In genomic region chr17:24960852-24961715, GRCm38 (mm10) we compare ENCODE assay signal across 8 mouse cellular contexts. TPM values are rescaled to one million over a fixed set of nuclear protein-coding genes. Genes with fewer than 3 reads are reported as not detected.
A peak's percentile ranks its signal among the peaks of the same experiment; 100 is the strongest.
DNase-seq lines count a peak whose midpoint lies in the region; ATAC-seq and TF ChIP-seq lines count a peak whose summit lies in the region.

No protein-coding gene starts in this region.

- H3K4me3 ChIP-seq in cerebellum, adult 2 months (replicated peaks; ENCODE audit: insufficient read depth, low read depth, low read length), result peak overlapping the region; percentile 50
- peak overlapping the region; percentile 83 for H3K4me3 ChIP-seq in forebrain, embryonic 11.5 days (ENCODE audit: low read depth, low read length)
- peak overlapping the region; percentile 90 for H3K4me3 ChIP-seq in limb, embryonic 15.5 days

- WGBS in cerebellum, adult 2 months, result 15% methylated on average over 21 of the region's 21 CpGs
- WGBS in forebrain, embryonic 11.5 days, result 17% methylated on average over 21 of the region's 21 CpGs
- 12% methylated on average over 21 of the region's 21 CpGs for WGBS in limb, embryonic 15.5 days

- peak; percentile 35; the same call in 1 of the 2 replicates for TF ChIP-seq POLR2A in cerebellum, adult 2 months (IDR thresholded peaks at IDR 0.05; ENCODE audit: borderline replicate concordance, insufficient read depth, low read length)

- no peaks in the 10 kb centered on the region for H3K4me1 ChIP-seq in cerebellum, adult 2 months (ENCODE audit: control insufficient read depth, insufficient read depth, low read length)
- H3K4me1 ChIP-seq in forebrain, embryonic 11.5 days (replicated peaks; ENCODE audit: control insufficient read depth, insufficient read depth, low read length), result peaks cover 7% of the 10 kb centered on the region; the same call in 1 of the 2 replicates
- H3K4me1 ChIP-seq in limb, embryonic 15.5 days, result peaks cover 9% of the 10 kb centered on the region

- peaks cover 2% of the 10 kb centered on the region; the same call in 1 of the 2 replicates for H3K36me3 ChIP-seq in forebrain, embryonic 11.5 days (ENCODE audit: control insufficient read depth, insufficient read depth, low read length)
- H3K36me3 ChIP-seq in limb, embryonic 15.5 days, result peaks cover 46% of the 10 kb centered on the region
- peaks cover 11% of the 10 kb centered on the region; the same call in 1 of the 2 replicates for H3K36me3 ChIP-seq in splenic B cell, adult 2 months (ENCODE audit: control insufficient read depth, insufficient read depth, low read length, poor library complexity, severe bottlenecking)

- DNase-seq in cerebellum, adult 2 months, result no peak
- peak; percentile 14 to 21 for DNase-seq in B cell, adult 2 months
- no peak for DNase-seq in forebrain, embryonic 11.5 days (ENCODE audit: low spot score)
- DNase-seq in splenic B cell, adult 2 months (ENCODE audit: low read depth, low spot score), result peak; percentile 16
- no peak for DNase-seq in Muller cell, postnatal 12 days (ENCODE audit: inconsistent ontology term)
- DNase-seq in layer of hippocampus, adult 9-11 months, result no peak

- peak overlapping the region; percentile 93; the same call in 1 of the 2 replicates for H3K9ac ChIP-seq in forebrain, embryonic 11.5 days (ENCODE audit: low read length)
- no peak overlapping the region for H3K9ac ChIP-seq in limb, embryonic 15.5 days

- no peak overlapping the region for H3K27ac ChIP-seq in cerebellum, adult 2 months (ENCODE audit: insufficient read depth, low read length)
- 0 out of 2 replicates have a peak overlapping the region, but pooled peaks have one; percentile 1 for H3K27ac ChIP-seq in forebrain, embryonic 11.5 days (ENCODE audit: low read depth, low read length)
- 0 out of 2 replicates have a peak overlapping the region, but pooled peaks have one; percentile 57 for H3K27ac ChIP-seq in limb, embryonic 15.5 days

- TF ChIP-seq CTCF in cerebellum, adult 2 months (IDR thresholded peaks at IDR 0.05; ENCODE audit: borderline replicate concordance, insufficient read depth, low read depth, low read length), result no peak

- no peak for ATAC-seq in cerebellum, adult (ENCODE audit: insufficient number of reproducible peaks, low FRiP score, low TSS enrichment)
- ATAC-seq in forebrain, embryonic 11.5 days (replicated peaks; ENCODE audit: low FRiP score), result peak; percentile 60
- ATAC-seq in limb, embryonic 15.5 days (ENCODE audit: insufficient number of reproducible peaks, low FRiP score, low TSS enrichment, low read depth), result peak; percentile 5; the same call in 1 of the 2 replicates

- H3K9me3 ChIP-seq in forebrain, embryonic 11.5 days (ENCODE audit: control insufficient read depth, low read length), result no peaks in the 10 kb centered on the region
- no peaks in the 10 kb centered on the region for H3K9me3 ChIP-seq in limb, embryonic 15.5 days

- H3K4me2 ChIP-seq in forebrain, embryonic 11.5 days (ENCODE audit: low read depth, low read length, severe bottlenecking), result peak overlapping the region; percentile 50
- H3K4me2 ChIP-seq in limb, embryonic 15.5 days, result peak overlapping the region; percentile 49

- no peaks in the 10 kb centered on the region for H3K27me3 ChIP-seq in cerebellum, adult 2 months (ENCODE audit: control insufficient read depth, insufficient read depth, low read length)
- H3K27me3 ChIP-seq in forebrain, embryonic 11.5 days (ENCODE audit: control insufficient read depth, insufficient read depth, low read length), result no peaks in the 10 kb centered on the region
- H3K27me3 ChIP-seq in limb, embryonic 15.5 days, result no peaks in the 10 kb centered on the region
- H3K27me3 ChIP-seq in splenic B cell, adult 2 months (ENCODE audit: control insufficient read depth, insufficient read depth, low read length, poor library complexity, severe bottlenecking), result no peaks in the 10 kb centered on the region

RNA-seq across cellular contexts. Expression of gene Jpt2, which starts 0.6 kb away (rescaled TPM):
- 10.6 and 12.3 TPM in 2 replicates for polyA plus RNA-seq in cerebellum, adult 2 months (2012; rRNA removed)
- polyA plus RNA-seq in forebrain, embryonic 11.5 days (2014; fragmentation: Nextera tagmentation; extraction: Ambion mirVana), result 314 and 323 TPM in 2 replicates
- polyA plus RNA-seq in limb, embryonic 15.5 days (2015; fragmentation: Nextera tagmentation; extraction: Ambion mirVana), result 165 and 170 TPM in 2 replicates

RNA-seq across cellular contexts. Expression of gene Mapk8ip3, which starts 24.3 kb away (rescaled TPM):
- polyA plus RNA-seq in cerebellum, adult 2 months (2012; rRNA removed), result 358 and 363 TPM in 2 replicates
- polyA plus RNA-seq in forebrain, embryonic 11.5 days (2014; fragmentation: Nextera tagmentation; extraction: Ambion mirVana), result 51.3 and 56.8 TPM in 2 replicates
- polyA plus RNA-seq in limb, embryonic 15.5 days (2015; fragmentation: Nextera tagmentation; extraction: Ambion mirVana), result 29.5 and 30.6 TPM in 2 replicates

RNA-seq across cellular contexts. Expression of gene Cramp1l, which starts 54.5 kb away (rescaled TPM):
- 19.8 and 21.3 TPM in 2 replicates for polyA plus RNA-seq in cerebellum, adult 2 months (2012; rRNA removed)
- polyA plus RNA-seq in forebrain, embryonic 11.5 days (2014; fragmentation: Nextera tagmentation; extraction: Ambion mirVana), result 14.3 and 14.7 TPM in 2 replicates
- polyA plus RNA-seq in limb, embryonic 15.5 days (2015; fragmentation: Nextera tagmentation; extraction: Ambion mirVana), result 6.0 and 6.2 TPM in 2 replicates

RNA-seq across cellular contexts. Expression of gene Ift140, which starts 54.8 kb away (rescaled TPM):
- 18.0 and 19.2 TPM in 2 replicates for polyA plus RNA-seq in cerebellum, adult 2 months (2012; rRNA removed)
- 29.0 and 29.2 TPM in 2 replicates for polyA plus RNA-seq in forebrain, embryonic 11.5 days (2014; fragmentation: Nextera tagmentation; extraction: Ambion mirVana)
- 14.9 and 17.0 TPM in 2 replicates for polyA plus RNA-seq in limb, embryonic 15.5 days (2015; fragmentation: Nextera tagmentation; extraction: Ambion mirVana)

Comparison
In these comparisons a context has a peak if more than half of its experiments do, and no peak if none do; other contexts are left out.
1. DNase-seq: peak in B cell, adult 2 months (2 of 2) and splenic B cell, adult 2 months (single experiment); none in cerebellum, adult 2 months (0 of 2), forebrain, embryonic 11.5 days (single experiment), Muller cell, postnatal 12 days (single experiment) and layer of hippocampus, adult 9-11 months (single experiment).
2. RNA of gene Jpt2, which starts 0.6 kb away (polyA plus RNA-seq): 314 to 323 TPM in forebrain, embryonic 11.5 days and 165 to 170 TPM in limb, embryonic 15.5 days; 10.6 to 12.3 TPM in cerebellum, adult 2 months; every median in the first group is over 10 times any median in the second.
3. Peak in every context shown above with its lines, with median percentiles within 50 percentile points of each other: H3K4me3 ChIP-seq.